Mouse (Mus musculus): ENCODE results near the gene Mpp2.

DNA sequence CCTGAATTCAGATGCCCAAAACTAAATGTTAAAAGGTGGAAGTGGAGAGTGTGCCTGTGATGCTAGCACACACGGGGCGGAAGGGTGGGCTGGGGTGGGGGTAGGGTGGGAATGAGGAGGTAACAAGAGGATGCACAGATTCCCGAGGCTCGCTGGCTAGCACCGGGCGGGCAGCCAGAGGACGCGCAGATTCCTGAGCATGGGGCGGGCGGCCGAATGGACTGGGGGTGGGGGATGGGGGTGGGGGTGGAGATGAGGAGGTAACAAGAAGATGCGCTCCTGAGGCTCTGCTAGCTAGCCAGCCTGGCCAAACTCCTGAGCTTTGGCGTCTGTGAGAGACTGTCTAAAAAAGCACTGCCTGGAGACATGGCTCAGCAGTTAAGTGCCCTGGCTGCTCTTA lies 17.9 kb downstream of the Mpp2 start:
- TF ChIP-seq CTCF (IDR thresholded peaks at IDR 0.05; ENCODE audit: insufficient read depth, low read length) (no peak), POLR2A (IDR thresholded peaks at IDR 0.05; ENCODE audit: borderline replicate concordance, extremely low read depth, low read depth, low read length) (no peak)
